Mouse (Mus musculus) urinary bladder, postnatal 4 days (tissue): ENCODE data around the gene Tmem120a.

Source experiments
- DNase-seq, 2 experiments: peaks; one replicate each; pipeline ENCODE4 v3.0.0; 2021 to 2022; ENCODE audit warnings: low spot score in 2 of 2

Tmem120a gene

GRCm38 (mm10) chr5:135733071-135733470 lies 11.2 kb downstream of the Tmem120a start:
- no peak for DNase-seq

- no peak for DNase-seq
Observed at GRCm38 (mm10) chr5:135731322-135731721, 12.9 kb downstream of the Tmem120a start.

DNA sequence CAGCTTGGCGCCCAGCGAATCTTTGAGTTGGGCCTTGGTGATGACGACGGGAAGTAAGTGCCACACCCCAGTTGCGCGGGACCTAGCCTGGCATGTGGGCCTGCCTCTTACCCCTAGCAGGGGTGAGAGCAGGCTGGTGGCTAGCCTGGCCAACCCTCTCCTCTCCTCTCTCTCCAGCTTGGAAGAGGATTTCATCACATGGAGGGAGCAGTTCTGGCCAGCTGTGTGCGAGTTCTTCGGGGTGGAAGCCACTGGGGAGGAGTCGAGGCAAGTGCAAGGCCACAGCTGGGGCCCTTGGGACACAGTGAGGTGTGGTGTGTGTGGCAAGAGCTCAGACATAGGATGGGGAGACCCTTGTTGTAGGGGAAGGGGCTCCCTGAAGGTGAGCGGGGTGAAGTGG lies 13.3 kb downstream of the Tmem120a start:
- no peak for DNase-seq

GRCm38 (mm10) chr5:135730278-135730677 lies 14.0 kb downstream of the Tmem120a start:
- no peak for DNase-seq

DNA sequence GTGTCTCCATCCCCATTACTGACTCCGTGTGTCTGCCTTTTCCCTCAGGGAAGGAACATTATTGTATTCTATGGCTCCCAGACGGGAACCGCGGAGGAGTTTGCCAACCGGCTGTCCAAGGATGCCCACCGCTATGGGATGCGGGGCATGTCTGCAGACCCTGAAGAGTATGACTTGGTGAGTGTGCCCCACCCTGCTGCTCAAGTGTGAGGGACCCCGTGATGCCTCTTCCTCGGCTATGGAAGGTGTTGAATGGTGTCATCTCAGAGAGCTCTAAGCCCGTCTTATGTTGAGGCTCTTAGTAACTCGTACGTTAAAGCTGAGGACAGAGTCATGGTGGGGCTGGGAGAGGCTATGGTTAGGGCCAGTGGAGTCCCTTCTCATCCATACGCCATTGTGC lies 14.9 kb downstream of the Tmem120a start:
- no peak for DNase-seq

DNA sequence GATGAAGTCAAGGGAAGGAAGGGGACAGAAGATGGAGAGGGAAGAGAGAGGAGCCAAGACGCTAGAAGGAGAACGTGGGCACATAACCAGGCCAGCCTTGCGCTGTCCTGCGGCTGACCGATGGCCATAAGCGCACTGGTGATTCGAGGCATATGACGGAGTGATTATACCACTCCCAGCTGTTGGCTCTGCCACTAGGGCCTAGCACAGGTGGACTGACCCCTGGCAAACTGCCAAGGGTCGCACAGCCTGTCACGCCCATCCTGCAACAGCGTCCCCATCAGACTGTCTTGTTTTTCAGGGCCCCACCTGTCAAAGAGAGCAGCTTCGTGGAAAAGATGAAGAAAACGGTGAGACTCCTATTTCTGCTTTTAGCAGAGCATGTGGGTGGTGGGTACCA lies 15.9 kb downstream of the Tmem120a start:
- no peak for DNase-seq

DNA sequence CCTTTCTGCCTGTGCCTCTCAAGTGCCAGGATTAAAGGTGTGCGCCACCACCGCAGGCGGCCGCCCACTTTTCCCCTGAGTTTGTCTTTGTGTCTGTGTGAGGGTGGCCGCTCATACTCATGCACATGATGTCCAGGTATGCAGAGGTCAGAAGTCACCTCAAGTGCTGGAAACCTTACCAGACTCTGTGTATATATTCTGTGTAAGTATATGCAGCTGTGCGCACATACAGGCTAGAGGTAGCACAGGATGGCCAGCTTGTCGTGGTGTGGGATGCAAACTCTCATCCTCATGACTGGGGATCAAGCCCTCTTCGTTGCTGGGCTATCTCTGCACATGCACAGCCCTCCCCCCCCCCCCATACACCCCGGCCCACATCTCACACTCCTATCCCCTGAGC lies 16.4 kb downstream of the Tmem120a start:
- DNase-seq: no peak

GRCm38 (mm10) chr5:135726641-135727346 lies 17.5 kb downstream of the Tmem120a start:
- no peak for DNase-seq

GRCm38 (mm10) chr5:135725991-135726390 lies 18.3 kb downstream of the Tmem120a start:
- DNase-seq: no peak

- no peak for DNase-seq
Observed at GRCm38 (mm10) chr5:135725391-135725841, 18.8 kb downstream of the Tmem120a start.

DNA sequence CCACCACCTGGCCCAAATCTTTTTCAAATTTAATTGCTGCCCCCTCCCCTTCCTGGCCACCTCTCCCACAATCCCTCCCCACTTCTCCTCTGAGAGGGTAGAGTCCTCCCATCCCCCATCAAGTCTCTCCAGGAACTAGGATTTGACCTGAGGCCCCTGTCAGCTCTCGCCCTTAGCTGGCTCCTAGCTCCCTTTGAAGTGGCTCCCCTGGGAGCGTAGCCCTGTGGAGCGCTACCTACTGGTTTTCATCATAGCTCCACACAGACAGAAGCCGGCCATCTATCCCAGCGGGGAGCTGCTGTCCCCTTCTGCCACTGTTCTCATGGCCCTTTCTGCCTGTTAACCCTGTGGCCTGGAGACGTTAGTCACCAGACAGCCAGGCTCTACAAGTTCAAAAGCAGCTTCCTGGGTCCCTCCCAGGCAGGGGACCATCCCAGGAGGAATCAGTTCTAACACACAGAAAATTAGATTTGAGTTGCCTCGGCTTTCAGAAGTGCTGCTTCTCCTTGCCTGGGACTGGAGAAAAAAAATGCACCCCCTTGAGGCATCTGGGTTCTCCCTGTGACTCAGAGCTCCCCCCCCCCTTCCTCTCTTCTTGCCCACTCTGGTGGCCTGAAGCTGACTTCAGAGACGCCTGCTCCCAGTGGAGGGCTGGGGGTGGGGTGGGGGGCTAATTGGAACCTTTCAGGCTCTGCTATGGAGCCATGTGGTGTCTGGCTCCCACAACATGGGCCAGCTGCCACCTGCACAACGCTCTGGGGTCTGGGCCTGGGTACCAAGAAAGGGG lies 19.5 kb downstream of the Tmem120a start:
- no peak for DNase-seq

GRCm38 (mm10) chr5:135723165-135723751 lies 21.0 kb downstream of the Tmem120a start:
- DNase-seq: no peak

DNA sequence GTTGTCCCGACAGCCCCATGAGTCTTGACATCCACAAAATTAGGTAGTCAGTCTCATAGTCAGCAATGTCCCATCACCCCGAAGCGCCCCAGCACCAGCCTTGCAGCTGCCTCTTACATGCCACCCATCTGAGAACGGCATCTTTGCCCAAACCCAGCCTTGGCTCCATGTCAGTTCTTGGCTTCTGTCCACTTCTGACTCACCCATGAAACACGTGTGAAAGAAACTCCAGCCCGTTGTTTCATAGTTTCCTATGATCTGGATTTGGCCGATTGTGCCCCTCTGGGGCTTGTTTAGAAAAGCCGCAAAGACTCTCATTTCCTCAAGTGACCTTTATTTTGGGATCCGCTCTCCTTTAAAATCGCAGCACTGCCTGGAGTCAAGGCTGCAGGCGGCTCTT lies 22.1 kb downstream of the Tmem120a start:
- no peak for DNase-seq

DNA sequence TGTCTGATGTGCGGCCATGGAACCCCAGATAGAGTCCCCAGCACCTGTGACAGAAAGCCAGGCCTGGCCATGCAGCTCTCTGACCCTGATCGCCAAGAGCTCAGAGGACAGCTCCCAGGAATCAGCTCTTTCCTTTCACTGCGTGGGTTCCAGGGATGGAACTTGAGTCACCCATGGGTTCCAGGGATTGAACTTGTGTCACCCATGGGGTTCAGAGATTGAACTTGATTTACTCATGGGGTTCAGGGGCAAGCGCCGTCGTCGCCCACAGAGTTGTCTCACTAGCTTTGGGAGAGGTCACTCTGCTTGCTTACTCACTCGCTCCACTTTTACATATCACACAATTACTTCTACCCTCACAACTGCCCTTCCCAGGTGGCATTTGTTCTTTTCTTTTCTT lies 23.2 kb downstream of the Tmem120a start:
- DNase-seq: no peak

DNA sequence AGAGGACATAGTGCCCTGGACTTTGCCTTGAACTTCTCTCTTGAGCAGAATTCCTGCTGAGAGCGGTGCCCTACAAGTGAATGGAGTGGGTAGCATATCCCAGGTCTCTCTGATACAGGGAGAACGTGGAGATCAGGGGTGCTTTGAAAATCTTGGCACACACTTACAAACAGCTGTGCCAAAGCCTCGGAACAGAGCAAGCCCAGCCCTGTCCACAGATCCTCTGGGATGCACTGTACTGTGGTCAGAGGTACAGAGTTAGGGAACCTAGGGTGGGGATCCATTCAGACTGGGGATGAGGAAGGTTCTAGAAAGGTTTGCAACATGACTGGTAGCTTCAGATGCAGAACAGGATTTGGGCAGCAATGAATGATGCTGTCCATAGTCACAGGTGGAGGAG lies 24.1 kb downstream of the Tmem120a start:
- DNase-seq: no peak

- no peak for DNase-seq
Observed at GRCm38 (mm10) chr5:135719586-135720120, 24.6 kb downstream of the Tmem120a start.

GRCm38 (mm10) chr5:135715624-135716023 lies 28.6 kb downstream of the Tmem120a start:
- no peak for DNase-seq

- DNase-seq: peak in 1 of 2 experiments; percentile 51
Observed at GRCm38 (mm10) chr5:135713441-135714218, 30.6 kb downstream of the Tmem120a start.

DNA sequence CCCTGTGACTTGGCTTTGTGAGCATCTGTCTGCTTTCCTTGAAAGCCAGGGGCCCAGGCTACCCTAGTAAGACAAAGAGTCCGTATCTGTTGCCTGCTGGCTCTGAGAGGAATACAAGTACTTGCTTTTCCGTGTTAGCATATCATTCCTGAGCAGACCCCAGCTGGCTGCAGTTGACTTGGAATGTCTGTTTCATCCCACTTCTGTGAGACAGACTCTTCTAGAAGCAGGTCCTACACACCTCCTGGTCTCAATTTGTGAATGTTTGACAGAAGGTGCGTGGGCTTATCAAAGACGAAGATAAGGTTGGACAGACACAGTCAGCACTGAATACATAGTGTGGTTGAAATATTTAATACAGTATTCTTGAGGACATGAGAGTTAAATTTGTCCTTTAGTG lies 31.4 kb downstream of the Tmem120a start:
- no peak for DNase-seq

GRCm38 (mm10) chr5:135711582-135712355 lies 32.5 kb downstream of the Tmem120a start:
- no peak for DNase-seq
